Comparison of ENCODE assay signal across 14 mouse cellular contexts in genomic region chr2:64824494-64824893, GRCm38 (mm10).
DNase-seq lines count a peak whose midpoint lies in the region; ATAC-seq and TF ChIP-seq lines count a peak whose summit lies in the region.
"Had no signal": no experiment of that assay in that cellular context is flagged by ENCODE, and none has a peak within 500 bp of the region (broad histone marks: within the 10 kb centered on the region; RNA-seq: fewer than 3 reads in every experiment).

No protein-coding gene starts in this region.

- H3K9me3 ChIP-seq in kidney, postnatal 0 days (replicated peaks; ENCODE audit: low read length) = no peaks in the 10 kb centered on the region
- H3K9me3 ChIP-seq in midbrain, embryonic 11.5 days (ENCODE audit: control insufficient read depth, low read length) = no peaks in the 10 kb centered on the region
- no peaks in the 10 kb centered on the region for H3K9me3 ChIP-seq in midbrain, embryonic 16.5 days (replicated peaks; ENCODE audit: control insufficient read depth, low read length, poor library complexity, severe bottlenecking)
- H3K9me3 ChIP-seq in intestine, embryonic 15.5 days = no peaks in the 10 kb centered on the region
- H3K9me3 ChIP-seq: embryonic facial prominence, embryonic 13.5 days had no signal

- no peak for ATAC-seq in kidney, postnatal 0 days (replicated peaks; ENCODE audit: low FRiP score, low read depth)
- peak; percentile 59; the same call in 1 of the 2 replicates for ATAC-seq in midbrain, embryonic 11.5 days (ENCODE audit: low FRiP score)
- no peak for ATAC-seq in midbrain, embryonic 16.5 days
- no peak for ATAC-seq in intestine, embryonic 15.5 days
- ATAC-seq: hindbrain, embryonic 16.5 days; liver, postnatal 0 days had no signal

- H3K27ac ChIP-seq in kidney, postnatal 0 days = no peak overlapping the region
- no peak overlapping the region for H3K27ac ChIP-seq in midbrain, embryonic 11.5 days (ENCODE audit: low read depth, low read length)
- H3K27ac ChIP-seq in midbrain, embryonic 16.5 days (ENCODE audit: low read length) = no peak overlapping the region
- no peak overlapping the region for H3K27ac ChIP-seq in intestine, embryonic 15.5 days
- H3K27ac ChIP-seq: embryonic facial prominence, embryonic 13.5 days had no signal

- H3K36me3 ChIP-seq in kidney, postnatal 0 days (ENCODE audit: insufficient read depth, low read length) = no peaks in the 10 kb centered on the region
- H3K36me3 ChIP-seq in midbrain, embryonic 11.5 days (ENCODE audit: control insufficient read depth, insufficient read depth, low read length) = no peaks in the 10 kb centered on the region
- no peaks in the 10 kb centered on the region for H3K36me3 ChIP-seq in midbrain, embryonic 16.5 days (ENCODE audit: control insufficient read depth, insufficient read depth, low read length)
- no peaks in the 10 kb centered on the region for H3K36me3 ChIP-seq in intestine, embryonic 15.5 days
- H3K36me3 ChIP-seq: embryonic facial prominence, embryonic 13.5 days had no signal

- DNase-seq in cerebellum, postnatal 10 days = peak; percentile 24 to 38
- DNase-seq in cerebellum, adult 11-12 months = no peak
- no peak for DNase-seq in kidney, postnatal 0 days (ENCODE audit: low spot score)
- no peak for DNase-seq in kidney, adult 11 months
- no peak for DNase-seq in midbrain, embryonic 11.5 days (ENCODE audit: low spot score, missing footprints)
- peak; percentile 24 for DNase-seq in retina, postnatal 1 day
- DNase-seq: cerebellum, postnatal 36 days; gastrocnemius, postnatal 36 days; liver, postnatal 0 days; thymus, postnatal 14 days had no signal

- H3K27me3 ChIP-seq in kidney, postnatal 0 days (ENCODE audit: insufficient read depth, low read length) = no peaks in the 10 kb centered on the region
- no peaks in the 10 kb centered on the region for H3K27me3 ChIP-seq in midbrain, embryonic 11.5 days (ENCODE audit: control insufficient read depth, insufficient read depth, low read length)
- H3K27me3 ChIP-seq in midbrain, embryonic 16.5 days (ENCODE audit: control insufficient read depth, insufficient read depth, low read depth, low read length) = no peaks in the 10 kb centered on the region
- no peaks in the 10 kb centered on the region for H3K27me3 ChIP-seq in intestine, embryonic 15.5 days (replicated peaks)
- H3K27me3 ChIP-seq: embryonic facial prominence, embryonic 13.5 days had no signal

- no peak overlapping the region for H3K9ac ChIP-seq in kidney, postnatal 0 days (ENCODE audit: low read depth, low read length)
- H3K9ac ChIP-seq in midbrain, embryonic 11.5 days (ENCODE audit: low read length) = no peak overlapping the region
- no peak overlapping the region for H3K9ac ChIP-seq in midbrain, embryonic 16.5 days (ENCODE audit: low read depth, low read length)
- H3K9ac ChIP-seq in intestine, embryonic 15.5 days = no peak overlapping the region
- H3K9ac ChIP-seq: embryonic facial prominence, embryonic 13.5 days; liver, postnatal 0 days had no signal

- H3K4me1 ChIP-seq in kidney, postnatal 0 days (replicated peaks; ENCODE audit: insufficient read depth, low read length) = no peaks in the 10 kb centered on the region
- H3K4me1 ChIP-seq in midbrain, embryonic 11.5 days (ENCODE audit: control insufficient read depth, insufficient read depth, low read length) = 0 out of 2 replicates have a peak, but pooled peaks cover 3% of the 10 kb centered on the region
- H3K4me1 ChIP-seq in midbrain, embryonic 16.5 days (ENCODE audit: control insufficient read depth, insufficient read depth, low read length) = no peaks in the 10 kb centered on the region
- H3K4me1 ChIP-seq in intestine, embryonic 15.5 days (replicated peaks) = no peaks in the 10 kb centered on the region
- H3K4me1 ChIP-seq: embryonic facial prominence, embryonic 13.5 days had no signal

- 83% methylated on average over 9 of the region's 9 CpGs for WGBS in kidney, postnatal 0 days
- 71% methylated on average over 9 of the region's 9 CpGs for WGBS in midbrain, embryonic 11.5 days
- 66% methylated on average over 9 of the region's 9 CpGs for WGBS in midbrain, embryonic 16.5 days
- WGBS in intestine, embryonic 15.5 days = 88% methylated on average over 9 of the region's 9 CpGs

- H3K4me2 ChIP-seq in kidney, postnatal 0 days (ENCODE audit: low read length) = no peak overlapping the region
- no peak overlapping the region for H3K4me2 ChIP-seq in midbrain, embryonic 11.5 days
- no peak overlapping the region for H3K4me2 ChIP-seq in midbrain, embryonic 16.5 days (ENCODE audit: low read length)
- no peak overlapping the region for H3K4me2 ChIP-seq in intestine, embryonic 15.5 days (replicated peaks)
- H3K4me2 ChIP-seq: embryonic facial prominence, embryonic 13.5 days had no signal

- no peak overlapping the region for H3K4me3 ChIP-seq in kidney, postnatal 0 days (replicated peaks; ENCODE audit: low read depth, low read length)
- no peak overlapping the region for H3K4me3 ChIP-seq in midbrain, embryonic 11.5 days (ENCODE audit: low read depth, low read length)
- H3K4me3 ChIP-seq in midbrain, embryonic 16.5 days (ENCODE audit: low read depth, low read length) = no peak overlapping the region
- no peak overlapping the region for H3K4me3 ChIP-seq in intestine, embryonic 15.5 days (replicated peaks)
- H3K4me3 ChIP-seq: embryonic facial prominence, embryonic 13.5 days had no signal

- 0 out of 2 replicates have a peak, but pooled peaks have one; percentile 17 for TF ChIP-seq CTCF in kidney, postnatal 0 days (IDR thresholded peaks at IDR 0.05; ENCODE audit: low read depth)

Comparison
In these comparisons a context has a peak if more than half of its experiments do, and no peak if none do; other contexts are left out.
1. DNase-seq: peak in cerebellum, postnatal 10 days (2 of 2) and retina, postnatal 1 day (single experiment); none in cerebellum, adult 11-12 months (single experiment), kidney, postnatal 0 days (single experiment), kidney, adult 11 months (single experiment) and midbrain, embryonic 11.5 days (single experiment).